Mouse (Mus musculus): ENCODE results near the gene Cblb.

The Cblb gene

DNA sequence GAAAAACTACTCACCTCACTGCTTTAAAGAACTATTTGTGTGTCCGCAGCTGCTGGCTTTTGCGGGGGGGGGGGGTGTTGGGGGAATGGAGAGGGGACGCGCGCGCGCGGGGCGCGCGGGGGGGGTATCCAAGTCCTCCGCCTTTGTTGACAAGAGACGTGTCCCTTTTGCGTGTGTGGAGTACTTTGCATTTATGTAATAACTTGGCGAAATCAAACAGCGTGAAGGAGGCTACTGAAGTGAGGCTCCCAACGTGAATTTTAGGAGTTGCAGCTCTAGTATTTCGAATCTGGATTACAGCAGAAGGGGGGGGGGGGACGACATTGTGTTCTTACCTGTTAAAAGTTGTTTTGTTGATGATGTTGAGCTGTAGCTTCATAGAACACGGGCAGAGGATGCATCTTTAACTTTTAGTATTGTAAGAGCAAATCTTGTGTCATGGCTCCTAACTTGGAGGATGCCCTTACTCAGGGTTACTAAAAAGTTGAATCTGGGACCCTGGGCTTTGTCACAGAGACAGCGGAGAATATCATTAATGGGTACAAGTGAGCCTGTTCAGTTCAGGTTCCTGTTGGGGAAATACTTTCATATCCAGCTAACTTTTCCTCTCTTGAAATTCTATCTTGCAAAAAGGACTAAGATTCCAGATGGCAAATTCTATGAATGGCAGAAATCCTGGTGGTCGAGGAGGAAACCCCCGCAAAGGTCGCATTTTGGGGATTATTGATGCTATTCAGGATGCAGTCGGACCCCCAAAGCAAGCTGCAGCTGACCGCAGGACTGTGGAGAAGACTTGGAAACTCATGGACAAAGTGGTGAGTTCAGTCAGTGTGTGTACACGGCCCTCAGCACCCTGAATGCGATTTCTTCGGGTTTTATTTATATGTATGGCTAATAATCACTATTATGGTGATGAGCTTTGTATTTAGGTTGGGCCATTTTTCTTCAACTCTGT, 1.6 kb downstream of the Cblb start:
- no peak for TF ChIP-seq GATA4 (IDR thresholded peaks at IDR 0.05; ENCODE audit: insufficient replicate concordance, low read length)

DNA sequence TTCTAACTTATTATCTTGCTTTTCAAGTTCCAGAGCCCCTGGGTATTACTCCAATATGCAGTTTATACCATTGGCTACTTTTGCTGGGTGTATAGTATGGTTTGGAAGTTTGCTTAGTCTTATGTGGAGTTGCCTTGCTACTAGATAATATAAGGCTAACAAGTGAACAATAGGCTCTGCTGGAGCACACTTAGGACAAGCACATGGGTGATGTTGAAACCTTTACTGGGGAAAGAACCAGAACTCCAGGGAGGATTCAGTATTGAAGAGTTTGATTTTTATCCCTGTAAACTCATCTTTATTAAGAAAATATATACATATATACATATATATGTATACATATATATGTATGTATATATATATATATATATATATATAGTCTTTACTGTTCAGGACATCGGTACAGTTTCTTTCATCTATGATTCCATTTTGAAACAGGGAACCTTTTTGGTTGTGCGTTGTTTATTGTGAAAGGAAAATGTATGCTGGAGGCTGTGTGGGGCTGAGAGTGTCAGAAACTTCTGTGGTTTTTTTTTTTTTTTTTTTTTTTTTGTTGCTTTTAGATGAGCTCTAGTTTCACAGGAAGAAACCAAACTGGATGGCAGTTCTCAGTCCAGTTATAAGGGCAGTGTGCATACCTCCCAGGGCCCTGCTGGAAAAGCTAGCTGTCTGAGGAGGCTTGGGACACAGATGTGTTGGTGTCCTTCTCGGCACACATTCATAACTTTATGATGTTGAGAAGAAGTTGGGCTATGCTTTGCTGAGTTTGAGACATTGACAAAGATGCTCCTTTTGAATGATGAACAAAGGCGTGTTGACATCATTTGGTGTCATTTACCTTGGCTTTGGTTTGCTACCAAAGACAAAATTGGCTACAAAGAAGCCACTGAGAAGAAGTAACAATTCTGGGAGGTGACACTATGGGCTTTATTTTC, 2.6 kb downstream of the Cblb start:
- TF ChIP-seq GATA4 (IDR thresholded peaks at IDR 0.05; ENCODE audit: insufficient replicate concordance, low read length): no peak

DNA sequence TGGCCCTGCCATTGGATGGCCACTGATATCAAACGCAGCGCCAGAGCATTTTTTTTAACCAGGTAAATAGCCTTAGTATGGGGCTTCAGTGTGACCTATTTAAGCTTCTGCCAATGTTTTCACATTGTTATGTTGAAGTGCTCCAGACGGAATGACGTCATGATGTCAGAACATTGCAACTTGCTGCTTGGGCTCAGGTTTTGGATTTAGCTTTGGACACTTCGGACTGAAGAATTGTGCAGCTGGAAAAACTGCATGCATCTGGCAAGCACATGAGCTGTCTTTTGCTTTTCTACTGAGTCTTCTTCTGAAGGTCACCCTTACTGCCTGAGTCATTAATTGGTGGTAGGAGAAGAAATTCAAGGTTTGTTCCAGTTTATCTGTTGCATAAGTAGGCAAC, 3.3 kb downstream of the Cblb start:
- no peak for TF ChIP-seq GATA4 (IDR thresholded peaks at IDR 0.05; ENCODE audit: insufficient replicate concordance, low read length)

- TF ChIP-seq GATA4 (IDR thresholded peaks at IDR 0.05; ENCODE audit: insufficient replicate concordance, low read length): no peak
Measured at GRCm38 (mm10) chr16:52036295-52036694, 5.3 kb downstream of the Cblb start.

DNA sequence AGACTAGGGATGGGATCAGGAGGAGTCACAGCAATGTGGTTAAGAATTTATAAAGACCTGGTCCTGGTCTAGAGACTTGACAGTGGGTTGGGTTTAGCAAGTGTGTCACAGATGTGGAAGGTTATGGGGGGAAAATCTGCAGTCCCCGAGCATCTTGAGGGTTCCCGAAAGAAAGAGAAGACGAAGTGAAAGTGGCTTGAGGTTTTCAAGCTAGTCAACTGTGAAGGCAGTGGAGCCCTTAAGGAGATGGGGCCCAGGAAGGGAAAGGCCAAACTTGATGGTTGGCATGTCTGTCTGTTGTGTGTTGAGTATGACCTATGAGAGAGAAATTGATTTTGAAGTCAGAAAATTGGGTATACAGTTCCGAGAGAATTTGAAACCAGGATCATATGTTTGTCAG, 7.3 kb downstream of the Cblb start:
- no peak for TF ChIP-seq GATA4 (IDR thresholded peaks at IDR 0.05; ENCODE audit: insufficient replicate concordance, low read length)

- peak; percentile 41; the same call in 1 of the 2 replicates for TF ChIP-seq GATA4 (IDR thresholded peaks at IDR 0.05; ENCODE audit: insufficient replicate concordance, low read length)
Measured at GRCm38 (mm10) chr16:52038821-52039220, 7.8 kb downstream of the Cblb start.

DNA sequence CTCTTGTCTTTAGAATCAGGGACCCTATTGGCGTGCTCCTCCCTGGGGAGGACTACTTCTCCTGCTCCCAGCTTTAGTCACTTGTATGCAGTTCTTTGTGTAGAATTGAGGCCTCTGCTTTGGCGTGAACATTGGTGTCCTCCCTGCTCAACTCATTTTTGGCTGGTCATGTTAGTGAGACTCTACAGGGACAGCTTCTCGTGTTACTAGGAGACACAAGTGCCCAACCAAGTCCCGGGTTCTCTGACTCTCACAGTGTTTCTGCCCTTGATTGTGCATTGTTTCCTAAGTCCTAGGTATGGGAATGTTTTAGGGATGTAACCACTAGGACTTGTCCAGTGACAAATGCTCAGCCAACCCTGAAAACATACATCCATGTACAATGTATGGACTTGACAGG, 9.9 kb downstream of the Cblb start:
- TF ChIP-seq GATA4 (IDR thresholded peaks at IDR 0.05; ENCODE audit: insufficient replicate concordance, low read length): no peak

GRCm38 (mm10) chr16:52042667-52043379, 11.8 kb downstream of the Cblb start:
- TF ChIP-seq GATA4 (IDR thresholded peaks at IDR 0.05; ENCODE audit: insufficient replicate concordance, low read length): no peak

DNA sequence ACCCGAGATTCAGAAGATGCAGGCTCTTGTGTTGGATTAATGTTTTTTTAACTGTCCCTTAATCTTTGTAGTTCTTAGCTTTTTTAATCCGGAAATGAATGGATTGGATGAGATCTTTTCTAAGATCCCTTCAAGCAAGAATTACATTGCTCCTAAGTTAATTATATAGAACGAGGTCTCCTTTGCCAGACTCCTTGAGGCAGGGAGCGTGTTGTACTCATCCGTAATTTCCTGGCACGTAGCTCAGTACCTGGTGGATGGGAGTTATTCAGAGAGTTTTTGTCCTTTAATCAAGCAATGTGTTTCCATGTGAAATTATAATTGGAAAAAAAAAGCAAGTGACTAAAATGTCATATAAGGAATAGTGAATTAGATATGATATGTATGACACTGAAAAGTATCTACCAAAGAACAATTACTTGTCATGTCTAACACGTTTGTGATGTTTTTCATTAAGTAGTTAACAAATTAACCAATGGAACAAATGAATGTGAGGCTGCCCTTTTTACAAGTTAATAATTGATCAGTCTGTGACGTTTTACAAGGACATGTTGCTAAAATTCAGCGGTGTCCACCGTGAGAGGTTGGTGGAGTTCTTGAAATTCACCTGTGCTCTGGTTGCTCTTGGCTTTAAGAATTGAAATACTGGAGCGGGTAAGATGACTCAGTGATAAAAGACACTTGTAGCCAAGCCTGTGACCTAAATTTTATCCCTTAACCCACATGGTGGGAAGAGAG, 12.5 kb downstream of the Cblb start:
- no peak for TF ChIP-seq GATA4 (IDR thresholded peaks at IDR 0.05; ENCODE audit: insufficient replicate concordance, low read length)

DNA sequence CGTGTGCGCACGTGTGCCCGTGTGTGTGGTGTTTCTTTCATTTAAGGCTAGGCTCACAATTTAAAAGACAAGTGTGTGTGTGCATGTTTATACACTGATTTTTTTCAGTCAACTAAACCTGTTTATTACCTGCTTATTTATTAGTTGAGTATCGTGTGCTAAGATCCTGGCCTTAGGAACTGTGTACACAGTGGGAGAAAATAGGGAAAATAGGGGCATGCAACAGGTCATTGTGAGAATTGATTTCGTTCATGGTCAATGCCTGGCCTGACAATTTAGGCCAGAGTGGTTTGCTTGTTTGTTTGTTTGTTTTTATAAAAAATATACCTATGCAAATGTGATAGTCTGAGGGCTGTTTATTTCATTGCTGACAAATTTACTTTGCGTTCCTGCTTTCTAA, 13.5 kb downstream of the Cblb start:
- TF ChIP-seq GATA4 (IDR thresholded peaks at IDR 0.05; ENCODE audit: insufficient replicate concordance, low read length): no peak

- no peak for TF ChIP-seq GATA4 (IDR thresholded peaks at IDR 0.05; ENCODE audit: insufficient replicate concordance, low read length)
Measured at GRCm38 (mm10) chr16:52044985-52045384, 14.0 kb downstream of the Cblb start.

DNA sequence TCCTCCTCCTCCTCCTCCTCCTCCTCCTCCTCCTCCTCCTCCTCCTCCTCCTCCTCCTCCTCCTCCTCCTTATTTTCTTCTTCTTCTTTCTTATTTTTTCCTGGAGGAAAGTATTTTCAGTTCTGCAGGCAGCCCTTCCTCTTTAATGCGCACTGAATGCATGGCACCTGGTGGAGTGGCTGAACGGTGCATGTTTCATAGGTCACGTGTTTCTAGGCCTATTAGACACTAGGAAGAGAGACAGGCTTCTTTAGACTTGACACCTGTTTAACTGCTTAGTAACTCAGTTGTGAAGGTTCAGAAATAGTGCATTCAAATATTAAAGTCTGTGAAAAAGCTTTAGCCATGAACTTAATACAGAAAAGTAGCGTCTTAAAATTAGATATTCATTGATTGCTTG, 15.4 kb downstream of the Cblb start:
- no peak for TF ChIP-seq GATA4 (IDR thresholded peaks at IDR 0.05; ENCODE audit: insufficient replicate concordance, low read length)

DNA sequence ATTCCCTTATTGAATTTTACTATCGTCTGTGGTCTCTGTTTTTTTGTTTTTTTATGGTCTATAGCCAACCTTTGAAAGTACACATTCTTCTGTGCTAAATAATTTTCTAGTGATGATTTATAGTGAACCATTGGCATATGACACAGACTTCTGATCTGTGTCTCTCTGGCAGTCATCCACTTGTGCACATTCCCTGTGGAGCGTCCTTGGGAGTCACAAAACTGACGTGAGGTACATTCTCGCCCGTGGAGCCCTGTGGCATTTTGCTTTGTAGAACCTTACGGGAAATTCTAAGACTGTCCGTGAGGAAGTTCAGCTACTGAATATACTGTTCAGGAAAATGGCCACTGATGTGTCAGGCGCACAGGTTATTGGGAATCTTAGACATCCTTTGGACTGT, 20.1 kb downstream of the Cblb start:
- TF ChIP-seq GATA4 (IDR thresholded peaks at IDR 0.05; ENCODE audit: insufficient replicate concordance, low read length): no peak

DNA sequence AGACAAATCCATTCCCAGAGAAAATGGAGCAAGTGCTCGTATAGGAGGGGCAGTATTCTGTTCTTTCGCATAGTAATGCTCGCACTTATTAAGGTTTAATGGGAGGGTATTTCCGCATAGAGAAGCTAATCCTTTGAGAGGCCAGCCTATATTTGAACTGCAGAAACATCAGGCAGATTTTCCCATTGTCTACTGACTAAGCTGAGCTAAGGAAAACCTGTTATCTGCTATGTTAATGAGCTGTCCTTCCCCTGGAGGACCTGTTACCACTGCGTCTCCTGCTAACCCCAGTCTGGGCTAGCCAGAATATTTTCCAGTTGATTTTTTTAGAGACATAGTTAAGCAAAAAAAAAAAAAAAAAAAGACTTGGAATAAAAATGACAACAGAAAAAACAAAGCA, 21.7 kb downstream of the Cblb start:
- no peak for TF ChIP-seq GATA4 (IDR thresholded peaks at IDR 0.05; ENCODE audit: insufficient replicate concordance, low read length)

Data from liver, adult (tissue).